Mouse (Mus musculus) embryonic facial prominence, embryonic 13.5 days (tissue): Measurements from ENCODE around the gene Isy1. TPM values are rescaled to one million over a fixed set of nuclear protein-coding genes. Genes with fewer than 3 reads are reported as not detected.
A peak's percentile ranks its signal among the peaks of the same experiment; 100 is the strongest.

Experiments used
- ATAC-seq: fragments of 200-750 bp; cut with Nextera tagmentation; 2 replicates; pipeline ENCODE4 v1.8.0; 2017; ENCODE audit warnings: low read depth; ENCODE audit not compliant: insufficient number of reproducible peaks, insufficient read depth, low FRiP score, low TSS enrichment
- H3K27ac ChIP-seq: fragments of 300-500 bp; sonication (generic); 2 replicates; pipeline ENCODE4 v1.5.1; 2015; ENCODE audit warnings: moderate library complexity, mild to moderate bottlenecking, inconsistent platforms
- H3K27me3 ChIP-seq: fragments of 300-500 bp; sonication (generic); 2 replicates; pipeline ENCODE4 v1.6.1; 2015; ENCODE audit warnings: mild to moderate bottlenecking, inconsistent platforms
- H3K36me3 ChIP-seq: fragments of 300-500 bp; sonication (generic); 2 replicates; pipeline ENCODE4 v1.6.1; 2015; ENCODE audit warnings: mild to moderate bottlenecking, inconsistent platforms
- H3K4me1 ChIP-seq: fragments of 300-500 bp; sonication (generic); 2 replicates; pipeline ENCODE4 v1.6.1; 2015; ENCODE audit warnings: inconsistent platforms
- H3K4me2 ChIP-seq: fragments of 300-500 bp; sonication (generic); 2 replicates; pipeline ENCODE4 v1.6.1; 2015; ENCODE audit warnings: moderate library complexity, mild to moderate bottlenecking, inconsistent platforms
- H3K4me3 ChIP-seq: fragments of 300-500 bp; sonication (generic); 2 replicates; pipeline ENCODE4 v1.5.1; 2015; ENCODE audit warnings: mild to moderate bottlenecking, inconsistent platforms
- H3K9ac ChIP-seq: fragments of 300-500 bp; sonication (generic); 2 replicates; pipeline ENCODE4 v1.6.1; 2015; ENCODE audit warnings: mild to moderate bottlenecking, inconsistent platforms
- H3K9me3 ChIP-seq: fragments of 300-500 bp; sonication (generic); 2 replicates; pipeline ENCODE4 v1.6.1; 2016; ENCODE audit warnings: inconsistent platforms
- whole genome bisulfite sequencing: fragments of 180-500 bp; shearing (Covaris S2); methylation state at CpG from one replicate; pipeline ENCODE4 v1.1.7; 2015; ENCODE audit warnings: mixed read lengths; 5-methylcytosine and 5-hydroxymethylcytosine counted together
- polyA plus RNA-seq: library from polyadenylated mRNA; unstranded; fragments of >200 nt; fragmentation: Nextera tagmentation; extraction: Ambion mirVana; gene quantifications from 2 replicates; pipeline ENCODE4 v1.2.1, GENCODE M21; 2015

Gene Isy1
- polyA plus RNA-seq, 1 experiment from 2014 or later: 58.6 TPM

DNA sequence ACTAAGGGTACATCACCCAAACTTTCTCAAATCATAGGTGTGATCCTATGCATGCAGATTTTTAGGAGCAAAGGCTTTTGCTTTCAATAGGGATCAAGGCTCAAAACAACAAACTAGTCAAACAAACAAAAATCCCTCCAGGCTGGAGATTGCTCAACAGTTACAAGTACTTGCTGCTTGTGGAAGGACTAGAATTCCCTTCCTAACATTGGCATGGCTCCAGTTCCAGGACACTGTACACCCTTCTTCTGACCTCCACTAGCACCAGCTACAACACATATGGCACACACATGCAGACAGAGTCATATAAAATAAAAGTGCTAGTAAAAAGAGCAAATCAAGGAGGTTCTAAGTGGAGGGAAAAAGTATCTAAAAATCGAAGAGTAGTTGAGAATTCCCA lies 8.2 kb upstream of the Isy1 start:
- Histone ChIP-seq H3K36me3 (peaks cover 48% of the 10 kb centered on the region), H3K27me3 (no peaks in the 10 kb centered on the region), H3K9me3 (no peaks in the 10 kb centered on the region), H3K4me1 (peaks cover 21% of the 10 kb centered on the region), H3K27ac (no peak overlapping the region), H3K4me2 (no peak overlapping the region), H3K4me3 (no peak overlapping the region), H3K9ac (peak overlapping the region; percentile 36; the same call in 1 of the 2 replicates)
- ATAC-seq: no peak
- 75% methylated on average over 1 of the region's 1 CpGs for WGBS

DNA sequence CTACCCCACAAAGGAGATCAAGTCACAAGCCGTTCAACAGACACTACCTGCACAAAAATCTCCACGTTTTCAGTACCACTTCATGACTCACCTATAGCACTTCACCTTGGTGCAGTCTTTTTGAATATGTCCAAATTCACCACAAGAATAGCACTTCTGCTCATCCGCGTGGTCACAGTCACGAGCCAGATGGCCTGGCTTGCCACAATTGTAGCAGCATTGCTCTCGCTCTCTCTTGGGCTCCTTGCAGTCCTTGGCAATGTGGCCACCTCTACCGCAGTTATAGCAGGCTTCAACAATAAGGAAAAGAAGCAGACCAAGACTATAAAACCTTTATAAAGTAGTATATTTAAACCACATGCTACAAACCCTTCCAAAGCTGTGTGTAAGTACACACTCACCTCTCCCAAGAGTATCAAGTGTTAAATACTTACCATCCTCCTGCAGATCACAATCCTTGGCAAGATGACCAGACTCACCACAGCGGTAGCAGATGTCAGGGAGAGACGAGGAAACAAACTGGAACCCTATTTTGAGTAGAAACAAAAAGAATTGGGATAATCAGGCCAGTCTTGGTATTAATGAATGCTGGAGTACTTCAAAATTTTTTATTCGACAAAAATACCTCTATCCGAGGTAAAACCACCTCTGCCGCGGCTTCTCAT lies 6.6 kb upstream of the Isy1 start:
- ATAC-seq: no peak
- no peak overlapping the region for H3K9ac ChIP-seq
- H3K27ac ChIP-seq: no peak overlapping the region
- H3K36me3 ChIP-seq: peaks cover 54% of the 10 kb centered on the region
- H3K9me3 ChIP-seq: no peaks in the 10 kb centered on the region
- WGBS: 92% methylated on average over 13 of the region's 13 CpGs
- H3K4me3 ChIP-seq: no peak overlapping the region
- H3K4me2 ChIP-seq: no peak overlapping the region
- H3K4me1 ChIP-seq: peaks cover 21% of the 10 kb centered on the region
- no peaks in the 10 kb centered on the region for H3K27me3 ChIP-seq

DNA sequence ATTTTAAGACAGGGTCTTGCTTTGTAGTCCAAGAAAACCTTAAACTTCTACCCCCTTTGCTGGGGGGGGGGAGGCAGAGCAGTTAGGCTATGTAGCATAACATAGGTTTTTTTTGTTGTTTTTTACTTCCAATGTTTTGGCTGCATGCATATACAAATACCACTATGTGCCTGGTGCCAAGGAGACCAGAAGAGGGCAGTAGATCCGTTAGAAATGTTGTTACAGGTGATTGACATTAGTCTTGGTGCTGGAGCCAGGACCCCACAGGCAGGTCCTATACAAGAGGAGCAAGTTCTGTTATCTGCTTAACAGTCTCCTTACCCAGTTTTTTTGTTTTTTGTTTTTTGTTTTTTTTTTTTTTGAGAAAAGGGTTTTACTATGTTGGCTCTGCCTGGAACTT lies 3.7 kb upstream of the Isy1 start:
- Histone ChIP-seq H3K27ac (no peak overlapping the region), H3K27me3 (no peaks in the 10 kb centered on the region), H3K4me1 (peaks cover 14% of the 10 kb centered on the region), H3K4me2 (no peak overlapping the region), H3K4me3 (no peak overlapping the region), H3K36me3 (peaks cover 43% of the 10 kb centered on the region), H3K9ac (no peak overlapping the region), H3K9me3 (no peaks in the 10 kb centered on the region)
- no peak for ATAC-seq
- 6% methylated on average over 1 of the region's 1 CpGs for WGBS

DNA sequence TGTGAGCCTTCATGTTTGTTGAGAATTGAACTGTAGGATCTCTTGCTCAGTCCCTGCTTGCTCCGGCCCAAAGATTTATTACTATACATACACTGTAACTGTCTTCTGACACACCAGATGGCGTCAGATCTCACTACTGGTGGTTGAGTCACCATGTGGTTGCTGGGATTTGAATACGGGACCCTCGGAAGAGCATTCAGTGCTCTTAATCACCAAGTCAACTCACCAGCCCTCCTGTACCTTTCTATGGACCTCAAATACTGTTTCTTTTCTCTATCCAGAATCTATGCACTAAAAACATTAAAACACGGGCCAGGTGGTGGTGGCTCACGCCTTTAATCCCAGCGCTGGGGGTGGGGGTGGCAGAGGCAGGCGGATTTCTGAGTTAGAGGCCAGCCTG lies 3.0 kb upstream of the Isy1 start:
- Histone ChIP-seq H3K4me2 (no peak overlapping the region), H3K4me1 (peaks cover 14% of the 10 kb centered on the region), H3K4me3 (no peak overlapping the region), H3K27ac (no peak overlapping the region), H3K27me3 (no peaks in the 10 kb centered on the region), H3K36me3 (peaks cover 43% of the 10 kb centered on the region), H3K9ac (no peak overlapping the region), H3K9me3 (no peaks in the 10 kb centered on the region)
- 83% methylated on average over 8 of the region's 8 CpGs for WGBS
- ATAC-seq: no peak

DNA sequence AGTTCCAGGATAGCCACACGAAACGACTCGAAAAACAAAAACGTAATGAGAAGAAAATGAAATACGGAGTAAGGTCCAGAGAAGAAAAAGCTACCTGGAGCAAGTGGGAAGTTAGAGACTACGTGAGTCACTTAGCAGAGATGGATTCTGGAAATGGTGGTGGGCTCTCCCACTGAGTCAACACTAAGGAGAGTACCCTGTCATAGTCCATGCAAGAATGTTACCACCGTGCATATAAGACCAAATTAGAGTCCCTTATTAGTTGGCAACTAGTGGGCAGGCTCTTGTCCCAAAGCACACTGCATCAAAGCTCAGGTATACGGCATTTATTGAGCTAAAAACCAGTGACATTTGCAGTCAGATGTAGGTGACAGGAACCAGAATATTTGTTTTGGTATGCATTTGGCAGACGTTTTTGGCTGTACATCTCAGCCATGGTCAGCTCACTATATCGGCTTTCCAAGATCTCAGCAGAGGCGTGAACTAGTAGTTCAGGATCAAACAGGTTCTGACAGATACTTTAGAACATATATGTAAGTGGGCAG lies 1.3 kb upstream of the Isy1 start:
- peaks cover 49% of the 10 kb centered on the region for H3K36me3 ChIP-seq
- no peak overlapping the region for H3K9ac ChIP-seq
- no peaks in the 10 kb centered on the region for H3K27me3 ChIP-seq
- ATAC-seq: no peak
- H3K4me1 ChIP-seq: peaks cover 14% of the 10 kb centered on the region; the same call in 1 of the 2 replicates
- no peak overlapping the region for H3K4me3 ChIP-seq
- no peak overlapping the region; the same call in 1 of the 2 replicates for H3K4me2 ChIP-seq
- WGBS: 59% methylated on average over 11 of the region's 11 CpGs
- no peaks in the 10 kb centered on the region for H3K9me3 ChIP-seq
- no peak overlapping the region for H3K27ac ChIP-seq

DNA sequence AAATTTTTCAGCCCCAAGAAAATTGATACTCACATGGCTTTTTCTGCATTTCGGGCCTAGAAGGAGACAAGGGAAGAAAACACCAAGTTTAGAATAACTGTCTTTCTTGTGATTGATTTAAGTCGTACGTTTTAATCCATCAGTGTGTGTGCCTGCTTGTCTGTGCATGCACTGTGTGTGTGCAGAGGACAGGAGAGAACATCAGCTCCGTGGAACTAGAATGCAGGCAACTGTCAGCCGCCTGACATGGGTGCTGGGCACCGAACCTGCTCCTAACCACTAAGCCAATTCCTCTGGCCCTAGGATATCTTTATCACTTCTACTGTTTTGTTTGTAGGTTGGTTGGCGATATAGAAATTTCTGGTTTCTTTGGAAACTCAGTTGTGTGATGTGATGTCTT lies 2.9 kb downstream of the Isy1 start, which contains the start of gene Gm45140:
TSS of gene Gm45140 (minus strand) at position 101 of the 400 bp plus-strand sequence.
- Histone ChIP-seq H3K4me2 (no peak within 1 kb of the TSS), H3K27ac (no peak within 1 kb of the TSS), H3K9me3 (no peaks in the 10 kb centered on the region), H3K36me3 (peaks cover 49% of the 10 kb centered on the region), H3K27me3 (no peaks in the 10 kb centered on the region), H3K4me3 (no peak within 1 kb of the TSS), H3K9ac (no peak within 1 kb of the TSS), H3K4me1 (peaks cover 14% of the 10 kb centered on the region; the same call in 1 of the 2 replicates)
- 94% methylated on average over 7 of the region's 7 CpGs for WGBS
- no peak for ATAC-seq

DNA sequence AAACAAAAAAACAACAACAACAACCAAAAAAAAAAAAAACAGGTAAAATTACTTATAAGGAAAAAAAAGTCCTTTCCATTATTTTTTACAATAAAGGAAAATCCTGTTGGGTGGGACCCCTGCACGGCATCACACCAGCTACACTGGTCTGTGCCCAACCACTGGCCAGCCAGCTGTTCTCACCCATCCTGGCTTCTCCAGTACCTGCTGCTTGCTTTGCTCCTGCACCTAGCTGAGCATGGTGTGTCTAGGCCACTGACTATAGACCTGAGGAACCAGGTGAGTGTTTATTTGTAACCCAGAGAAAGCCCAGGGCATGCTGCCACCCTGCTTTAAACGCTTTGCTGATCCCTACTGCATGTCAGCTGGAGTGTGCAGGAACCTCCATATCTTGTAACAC lies 18.2 kb downstream of the Isy1 start:
- WGBS: 94% methylated on average over 2 of the region's 2 CpGs
- no peak overlapping the region for H3K27ac ChIP-seq
- H3K4me2 ChIP-seq: no peak overlapping the region
- H3K4me3 ChIP-seq: no peak overlapping the region
- no peaks in the 10 kb centered on the region for H3K4me1 ChIP-seq
- no peak overlapping the region for H3K9ac ChIP-seq
- peaks cover 99% of the 10 kb centered on the region for H3K36me3 ChIP-seq
- no peaks in the 10 kb centered on the region for H3K9me3 ChIP-seq
- no peak for ATAC-seq
- no peaks in the 10 kb centered on the region for H3K27me3 ChIP-seq

DNA sequence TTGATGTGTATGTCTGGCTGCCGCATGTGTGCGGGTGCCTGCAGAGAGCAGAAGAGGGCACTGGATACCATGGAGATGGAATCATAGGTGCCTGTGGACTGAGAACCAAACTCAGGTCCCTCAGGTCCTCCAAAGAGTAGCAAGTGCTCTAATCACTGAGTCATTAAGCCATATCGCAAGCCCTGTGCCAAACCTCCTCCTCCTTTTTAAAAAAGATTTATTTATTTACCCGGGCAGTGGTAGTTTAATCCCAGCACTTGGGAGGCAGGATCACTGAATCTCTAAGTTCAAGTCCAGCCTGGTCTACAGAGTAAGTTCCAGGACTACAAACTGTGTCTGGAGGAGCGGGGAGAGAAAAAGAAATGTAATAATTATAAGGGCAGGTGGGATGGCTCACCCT lies 24.1 kb downstream of the Isy1 start:
- no peaks in the 10 kb centered on the region for H3K9me3 ChIP-seq
- 92% methylated on average over 5 of the region's 5 CpGs for WGBS
- no peaks in the 10 kb centered on the region for H3K27me3 ChIP-seq

DNA sequence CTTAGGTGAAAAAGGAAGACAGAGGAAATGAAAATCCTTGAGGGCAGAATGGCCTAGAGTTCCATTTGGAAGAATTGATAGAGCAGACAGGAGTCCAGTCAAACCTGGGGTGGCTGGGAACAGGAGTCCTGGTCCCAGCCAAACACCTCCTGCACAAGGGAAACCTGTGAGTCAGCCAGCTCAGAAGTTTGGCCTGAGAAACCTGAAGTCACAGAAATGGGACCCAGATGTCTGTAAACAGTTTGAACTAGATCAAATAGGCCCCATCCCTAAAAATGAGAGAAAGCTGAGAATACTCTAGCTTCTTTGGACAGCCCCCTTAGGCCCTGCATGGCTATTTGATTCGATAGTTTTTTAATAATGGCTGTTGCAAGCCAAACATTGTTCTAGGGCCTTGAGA lies 25.9 kb downstream of the Isy1 start:
- H3K27me3 ChIP-seq: no peaks in the 10 kb centered on the region
- peak overlapping the region; percentile 85 for H3K9ac ChIP-seq
- peak overlapping the region; percentile 74 for H3K4me3 ChIP-seq
- no peak for ATAC-seq
- H3K27ac ChIP-seq: no peak overlapping the region
- peaks cover 37% of the 10 kb centered on the region for H3K36me3 ChIP-seq
- peaks cover 7% of the 10 kb centered on the region for H3K4me1 ChIP-seq
- H3K4me2 ChIP-seq: peak overlapping the region; percentile 92
- H3K9me3 ChIP-seq: no peaks in the 10 kb centered on the region
- 55% methylated on average over 1 of the region's 1 CpGs for WGBS

More for the DNA sequence above, 24.1 kb downstream of the Isy1 start:
- no peak for ATAC-seq
- peaks cover 55% of the 10 kb centered on the region for H3K36me3 ChIP-seq
- H3K4me3 ChIP-seq: no peak overlapping the region
- H3K9ac ChIP-seq: no peak overlapping the region
- H3K27ac ChIP-seq: no peak overlapping the region
- no peak overlapping the region for H3K4me2 ChIP-seq
- H3K4me1 ChIP-seq: peaks cover 7% of the 10 kb centered on the region

DNA sequence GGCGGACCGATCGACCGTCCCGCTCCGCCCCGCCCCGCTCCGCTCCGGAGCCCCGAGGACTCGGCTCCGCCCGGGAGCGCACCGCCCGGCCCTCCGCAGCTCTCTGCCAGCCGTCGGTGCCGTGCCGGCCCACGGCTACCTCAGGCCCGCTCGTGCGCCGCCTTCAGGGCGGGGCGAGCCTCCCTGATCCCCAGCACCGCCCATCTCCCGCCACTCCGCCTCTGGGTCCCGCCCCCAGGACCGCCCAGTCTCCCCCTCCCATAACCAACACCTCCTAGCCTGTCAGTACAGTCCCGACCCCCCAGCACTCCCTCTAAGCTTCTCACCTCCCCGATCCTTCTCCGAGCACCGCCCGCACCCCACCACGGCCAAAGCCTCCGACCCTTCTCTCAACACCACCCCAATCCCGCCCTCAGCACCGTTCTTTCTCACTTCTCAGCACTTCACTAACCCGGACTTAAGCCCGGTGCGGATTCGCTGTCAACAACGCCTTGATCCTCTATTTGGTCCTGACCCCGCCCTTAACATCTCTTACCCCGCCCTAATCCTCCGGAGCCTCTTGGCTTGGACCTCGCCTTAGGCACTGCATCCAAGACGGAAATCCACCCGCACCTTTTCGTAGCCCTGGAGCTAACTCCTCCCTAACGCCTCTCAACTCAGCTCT lies 26.8 kb downstream of the Isy1 start, which contains the start of gene Rab43:
TSS of gene Rab43 (minus strand) at position 490 of the 664 bp plus-strand sequence.
- Histone ChIP-seq H3K9me3 (no peaks in the 10 kb centered on the region), H3K27ac (peak within 1 kb of the TSS; percentile 73), H3K4me1 (peaks cover 9% of the 10 kb centered on the region), H3K36me3 (peaks cover 28% of the 10 kb centered on the region), H3K9ac (peak within 1 kb of the TSS; percentile 85), H3K27me3 (no peaks in the 10 kb centered on the region), H3K4me3 (peak within 1 kb of the TSS; percentile 74), H3K4me2 (peak within 1 kb of the TSS; percentile 92)
- under 1% methylated on average over 49 of the region's 56 CpGs for whole genome bisulfite sequencing
- peak; percentile 98 for ATAC-seq

DNA sequence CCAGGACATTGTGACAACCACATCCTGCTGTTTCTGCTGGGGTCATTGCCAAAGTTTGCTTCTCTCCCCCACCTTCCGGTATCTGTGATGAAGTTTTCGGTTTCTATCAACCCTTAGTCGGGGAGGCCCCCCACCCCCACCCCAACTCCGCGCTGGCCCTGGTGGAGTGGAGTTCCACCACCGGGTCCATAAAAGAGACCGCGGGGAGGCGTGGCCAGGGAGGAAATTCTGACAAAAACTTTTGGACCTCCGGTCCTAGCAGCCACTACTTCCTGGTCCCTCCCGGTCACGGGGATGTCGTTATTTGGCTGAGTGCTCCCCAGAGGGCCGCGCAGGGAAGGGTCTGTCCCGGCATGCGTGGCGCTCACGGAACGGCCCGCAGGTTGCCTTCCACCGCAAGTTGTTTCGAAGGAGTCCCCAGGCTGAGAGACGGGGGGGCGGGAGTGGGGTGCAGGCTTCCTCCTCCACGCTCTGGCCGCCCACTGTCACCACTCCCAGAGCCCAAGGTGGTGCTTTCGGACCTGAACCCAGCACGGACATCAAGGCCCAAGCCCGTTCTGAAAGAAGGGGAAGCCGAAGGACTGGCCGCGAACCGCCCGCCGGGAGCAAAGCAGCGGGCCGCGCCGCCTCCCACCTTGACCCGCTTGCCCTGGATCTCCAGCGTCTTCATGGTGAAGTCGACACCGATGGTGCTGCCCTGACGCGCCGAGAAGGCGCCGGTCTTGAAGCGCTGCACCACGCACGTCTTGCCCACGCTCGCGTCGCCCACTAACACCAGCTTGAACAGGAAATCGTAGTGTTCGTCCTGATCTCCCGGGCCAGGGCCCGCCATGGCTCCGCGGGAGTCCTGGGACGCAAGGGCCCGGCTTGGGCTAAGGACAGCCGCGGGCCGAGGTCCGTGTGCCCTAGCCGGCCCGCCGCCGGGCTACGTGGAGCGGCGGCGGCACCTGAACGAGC lies 27.6 kb downstream of the Isy1 start:
- Histone ChIP-seq H3K36me3 (peaks cover 20% of the 10 kb centered on the region), H3K4me2 (peak overlapping the region; percentile 92), H3K4me1 (peaks cover 11% of the 10 kb centered on the region), H3K27ac (peak overlapping the region; percentile 73), H3K9ac (peak overlapping the region; percentile 85), H3K27me3 (no peaks in the 10 kb centered on the region), H3K9me3 (no peaks in the 10 kb centered on the region), H3K4me3 (peak overlapping the region; percentile 74)
- ATAC-seq: peak; percentile 56
- WGBS: under 1% methylated on average over 77 of the region's 77 CpGs
